Mouse (Mus musculus) urinary bladder, postnatal 25 days (tissue): ENCODE measurements around the gene Ugt1a1.
A peak's percentile ranks its signal among the peaks of the same experiment; 100 is the strongest.
"Not testable (repeated sequence)": the region's sequence is repeated elsewhere in the genome, so short reads cannot be mapped to it uniquely, and the experiment has no call there.

Source experiments
- DNase-seq: peaks from one replicate; pipeline ENCODE4 v3.0.0; 2022; ENCODE audit warnings: low spot score

The Ugt1a1 gene

DNA sequence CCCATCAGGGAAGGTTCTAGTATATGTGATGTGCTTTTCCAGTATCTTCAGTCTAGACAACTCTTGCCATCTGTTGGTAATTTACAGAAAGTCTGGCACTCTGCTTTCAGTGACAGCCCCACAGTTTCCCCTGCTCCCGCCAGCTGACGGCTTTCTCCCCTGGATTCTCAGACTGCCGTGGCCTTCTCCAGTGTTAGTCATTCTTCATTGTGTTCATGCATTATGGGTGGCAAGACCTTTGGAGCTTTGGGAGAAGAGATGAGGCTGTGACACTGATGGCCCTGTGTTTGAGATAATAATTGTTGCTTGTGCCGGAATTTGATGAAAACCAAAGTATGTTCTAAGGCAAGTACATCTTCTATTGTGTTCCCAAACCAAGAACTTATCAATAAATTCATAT is 6.8 kb downstream of the Ugt1a1 start:
- DNase-seq = no peak

DNA sequence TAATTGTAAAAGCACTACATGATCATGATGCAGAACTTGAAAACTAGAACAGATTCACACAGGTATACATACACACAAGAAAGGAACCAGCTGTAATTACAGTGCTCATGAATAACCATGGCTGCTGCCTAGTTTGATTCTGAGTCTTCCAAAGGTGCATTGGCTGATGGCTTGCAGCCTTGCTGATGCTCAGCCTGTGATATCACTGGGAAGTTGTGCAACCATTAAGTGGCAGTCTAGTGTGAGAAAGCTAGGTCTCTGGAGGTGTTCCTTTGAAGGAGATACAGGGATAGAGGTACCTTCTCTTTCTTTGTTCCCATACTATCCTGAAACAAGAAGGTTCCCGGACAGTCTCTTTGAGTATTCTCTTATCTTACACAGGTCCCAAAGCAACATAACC is 7.3 kb downstream of the Ugt1a1 start:
- no peak for DNase-seq

DNA sequence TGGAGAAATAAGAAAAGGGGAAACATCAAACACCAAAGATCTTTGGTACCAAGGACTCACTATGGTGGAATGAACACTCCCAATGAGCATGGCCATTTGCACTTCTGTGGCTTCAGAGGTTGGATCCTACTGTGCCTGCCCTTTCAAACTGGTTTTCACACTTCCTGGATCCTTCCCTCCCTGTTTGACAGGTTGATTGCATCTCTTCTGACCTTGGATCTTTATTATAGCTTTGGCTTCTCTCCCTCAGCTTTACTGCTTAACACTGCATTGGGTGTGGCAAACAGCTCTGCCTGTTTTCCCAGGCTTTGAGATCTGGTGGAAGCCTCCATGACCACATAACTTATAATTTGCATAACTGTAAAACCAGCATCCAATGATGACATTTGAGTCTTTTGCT is 8.6 kb downstream of the Ugt1a1 start:
- peak; percentile 29 for DNase-seq

DNA sequence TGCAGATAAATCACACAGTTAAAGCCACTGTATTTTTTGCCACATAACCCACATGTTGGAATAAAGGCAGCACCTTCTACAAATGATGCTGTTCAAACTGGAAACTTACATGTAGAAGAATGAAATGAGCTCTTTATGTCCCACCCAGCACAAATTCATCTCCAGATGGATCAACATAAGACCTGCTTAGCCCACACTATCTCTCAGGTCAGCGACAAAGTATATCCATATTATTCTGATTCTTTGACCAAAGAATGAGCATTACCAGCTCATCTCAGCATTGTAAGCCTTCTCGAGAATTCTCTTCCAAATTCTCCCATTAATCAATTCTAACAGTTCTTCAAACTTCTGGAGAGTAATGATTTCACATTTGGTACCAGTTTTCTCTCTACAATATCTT is 10.5 kb downstream of the Ugt1a1 start:
- no peak for DNase-seq

DNA sequence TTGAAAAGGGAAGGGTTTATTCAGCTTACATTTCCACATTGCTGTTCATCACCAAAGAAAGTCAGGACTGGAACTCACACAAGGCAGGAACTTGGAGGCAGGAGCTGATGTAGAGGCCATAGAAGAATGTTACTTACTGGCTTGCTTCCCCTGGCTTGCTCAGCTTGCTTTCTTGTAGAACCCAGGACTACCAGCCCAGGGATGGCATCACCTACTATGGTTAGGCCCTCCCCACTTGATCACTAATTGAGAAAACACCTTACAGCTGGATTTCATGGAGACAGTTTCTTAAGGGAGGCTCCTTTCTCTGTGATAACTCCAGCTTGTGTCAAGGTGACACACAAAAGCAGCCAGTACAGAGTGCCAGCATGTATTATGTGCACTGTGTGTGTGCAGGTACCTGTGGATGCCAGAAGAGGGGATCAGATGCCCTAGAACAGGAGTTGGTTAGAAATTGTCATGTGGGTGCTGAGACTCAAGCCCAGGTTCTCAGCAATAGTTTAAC is 11.3 kb downstream of the Ugt1a1 start:
- not testable (repeated sequence) for DNase-seq

DNA sequence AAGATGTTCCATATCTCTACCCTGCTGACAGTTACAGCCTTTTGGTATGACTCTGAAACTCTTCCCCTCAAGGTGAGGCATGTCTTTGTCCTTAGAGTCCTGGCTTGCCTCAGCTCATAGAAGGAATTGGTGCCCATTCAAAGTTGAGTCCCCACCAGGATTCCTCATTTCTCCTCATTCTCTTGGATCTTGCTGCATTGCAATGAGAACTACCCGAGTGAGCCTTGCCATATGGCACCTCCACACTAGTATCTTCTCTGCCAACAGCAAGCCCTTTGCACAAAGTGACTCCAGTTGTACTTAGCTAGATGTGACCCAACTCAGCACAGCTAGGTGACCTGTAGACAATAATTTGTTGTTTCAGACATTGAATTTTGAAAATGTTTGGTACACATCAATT is 11.8 kb downstream of the Ugt1a1 start:
- peak; percentile 36 for DNase-seq

DNA sequence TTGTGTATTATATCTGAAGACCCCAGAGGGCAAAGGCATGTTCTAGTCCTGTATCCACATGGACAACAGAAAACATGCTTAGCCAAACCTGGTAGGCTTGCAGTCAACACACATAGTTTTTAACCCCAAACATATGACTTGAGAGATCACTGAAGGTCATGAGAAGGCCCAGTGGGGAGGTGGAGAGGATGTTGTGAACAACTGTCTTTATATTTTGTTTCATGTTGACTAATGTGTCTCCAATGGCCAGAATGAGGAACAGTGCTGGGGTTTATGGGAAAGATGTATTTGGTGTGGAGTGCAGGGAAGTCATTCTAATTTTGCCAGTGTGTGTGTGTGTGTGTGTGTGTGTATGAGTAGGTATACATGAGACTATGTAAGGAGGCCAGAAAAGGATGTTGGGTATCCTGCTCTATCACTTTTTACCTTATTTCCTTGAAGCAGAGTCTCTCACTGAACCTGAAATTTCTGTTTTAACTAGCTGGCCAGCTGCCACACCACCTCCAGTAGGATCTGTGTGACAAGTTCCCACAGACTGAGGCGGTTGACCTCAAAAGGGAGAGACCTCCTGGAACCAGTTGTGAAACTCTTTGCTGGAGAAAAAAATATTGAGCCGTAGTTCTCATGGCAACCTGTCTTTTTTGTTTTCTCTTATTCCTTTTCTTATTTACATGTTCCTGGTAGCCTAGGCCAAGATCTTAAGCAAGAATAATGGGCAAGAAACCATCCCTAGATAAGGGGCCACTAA is 12.4 kb downstream of the Ugt1a1 start:
- peak; percentile 71 for DNase-seq

DNA sequence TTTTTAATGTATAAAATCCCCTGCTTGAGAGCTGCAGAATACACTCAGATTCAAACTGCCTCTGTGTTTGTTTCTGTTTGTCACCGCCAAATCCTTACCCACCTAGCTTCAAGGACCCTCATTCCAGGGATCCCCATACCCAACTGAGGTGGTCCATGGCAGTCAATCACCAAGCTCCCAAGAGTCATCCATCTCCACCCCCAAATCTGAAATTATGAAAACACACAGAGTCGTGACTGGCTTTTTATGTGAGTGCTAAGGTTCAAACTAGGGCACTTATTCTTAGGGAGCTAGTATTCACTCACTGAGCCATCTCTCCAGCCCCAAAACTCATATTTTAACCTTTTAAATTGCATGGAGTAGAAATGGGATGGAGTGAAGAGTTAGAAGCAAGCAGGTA is 13.5 kb downstream of the Ugt1a1 start:
- DNase-seq = not testable (repeated sequence)

DNA sequence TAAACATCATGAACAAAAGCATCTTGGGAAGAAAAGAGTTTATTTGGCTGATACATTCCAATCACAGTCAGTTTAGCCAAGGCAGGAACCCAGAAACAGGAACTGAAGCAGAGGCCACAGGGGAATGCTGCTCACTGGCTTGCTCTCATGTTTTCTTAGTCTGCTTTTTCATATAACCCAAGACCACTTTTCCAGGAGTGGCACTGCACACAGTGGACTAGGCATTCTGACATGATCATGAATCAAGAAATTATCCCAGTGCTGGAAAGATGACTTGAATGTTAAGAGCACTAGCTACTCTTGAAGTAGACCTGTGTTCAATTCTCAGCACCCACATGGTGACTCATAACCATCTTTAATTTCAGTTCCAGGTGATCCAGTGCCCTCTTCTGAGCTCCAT is 14.0 kb downstream of the Ugt1a1 start:
- DNase-seq = peak; percentile 12

DNA sequence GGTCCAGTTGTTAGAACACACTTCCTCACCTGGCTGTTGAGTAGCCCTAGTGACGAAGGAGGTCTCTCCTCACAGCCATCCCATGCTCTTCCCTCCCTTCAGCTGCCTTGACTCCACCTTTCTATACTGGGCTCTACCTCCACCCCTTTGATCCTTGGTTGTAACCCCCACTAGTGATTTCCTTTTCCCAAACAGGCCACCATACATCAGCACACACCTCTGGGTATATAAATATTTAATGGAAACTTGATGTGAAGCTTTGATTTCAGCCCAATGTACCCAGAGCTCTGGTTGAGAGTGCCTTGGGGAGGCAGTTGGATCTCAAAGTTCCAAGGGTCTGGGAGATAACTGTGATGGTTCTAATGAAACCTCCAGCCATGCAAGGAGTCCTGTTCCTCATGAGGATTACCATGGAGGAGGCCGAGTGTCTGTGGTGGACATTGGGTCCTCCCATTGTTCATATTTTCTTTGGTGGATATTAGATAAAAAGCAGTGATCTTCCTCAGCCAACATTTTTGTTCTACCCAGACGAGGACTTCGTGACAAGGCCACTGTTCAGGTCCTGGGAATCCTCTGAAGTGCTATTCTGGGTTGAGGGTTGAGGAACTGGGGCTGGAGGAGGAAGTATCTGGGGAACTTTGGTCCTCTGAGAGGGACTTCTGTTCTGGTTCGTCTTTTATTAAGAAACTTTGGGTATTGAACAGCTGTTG is 15.1 kb downstream of the Ugt1a1 start, which contains the start of gene Mroh2a:
Mroh2a (plus strand) TSS at position 317 of the 710 bp plus-strand sequence.
- peak; percentile 24 for DNase-seq

DNA sequence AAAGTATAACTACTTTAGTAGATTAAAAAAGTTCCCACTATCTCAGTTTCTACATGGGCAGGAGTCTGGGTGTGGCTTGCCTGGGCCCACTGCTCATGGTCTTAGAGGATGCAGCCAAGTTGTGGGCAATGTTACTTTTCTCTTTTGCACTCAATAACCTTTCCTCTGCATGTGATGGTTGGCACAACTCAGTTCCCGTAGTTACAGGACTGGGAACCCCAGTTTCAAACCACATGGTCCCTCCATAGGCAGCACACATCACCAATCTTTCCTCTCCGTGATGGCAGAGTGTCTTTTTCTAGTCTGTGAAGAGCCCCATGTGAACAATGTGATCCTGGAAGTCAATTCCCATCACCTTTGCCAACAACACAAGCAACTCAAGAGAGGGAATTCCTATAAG is 15.7 kb downstream of the Ugt1a1 start:
- no peak for DNase-seq

DNA sequence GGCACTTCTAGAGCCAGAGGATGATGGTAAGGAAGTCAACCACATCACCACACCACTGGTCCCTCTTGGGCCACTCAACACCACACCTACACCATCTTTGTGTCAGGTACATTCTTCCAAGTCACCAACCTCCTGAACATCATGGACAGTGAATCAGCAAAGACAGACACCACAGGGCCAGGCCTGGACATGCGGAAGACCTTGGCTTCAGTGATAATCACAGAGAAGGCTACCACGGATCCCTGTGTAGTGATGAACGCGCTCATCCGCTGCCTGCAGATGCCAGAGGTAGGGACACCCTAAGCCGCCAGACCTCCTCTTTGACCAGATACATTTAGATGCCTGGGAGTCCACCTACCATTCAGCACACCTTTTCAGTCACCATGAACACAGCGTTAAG is 16.4 kb downstream of the Ugt1a1 start:
- DNase-seq = peak; percentile 24

DNA sequence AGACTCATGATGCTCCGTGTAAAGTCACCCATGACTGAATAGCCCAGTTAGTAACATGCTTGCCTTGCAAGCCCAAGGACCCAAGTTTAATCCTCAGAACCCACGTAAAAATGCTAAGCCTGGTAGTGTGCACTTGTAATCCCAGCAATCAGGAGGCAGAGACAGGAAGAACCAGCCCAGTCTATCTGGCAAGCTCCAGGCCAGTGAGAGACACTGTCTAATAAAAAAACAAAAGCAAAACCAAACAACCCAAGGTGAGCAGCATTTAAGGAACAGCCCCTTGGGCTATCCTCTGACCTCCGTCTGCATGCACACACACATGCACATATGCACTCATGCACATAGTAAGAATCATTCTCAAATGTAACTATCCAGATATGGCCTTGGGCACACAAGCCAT is 17.8 kb downstream of the Ugt1a1 start:
- no peak for DNase-seq

DNA sequence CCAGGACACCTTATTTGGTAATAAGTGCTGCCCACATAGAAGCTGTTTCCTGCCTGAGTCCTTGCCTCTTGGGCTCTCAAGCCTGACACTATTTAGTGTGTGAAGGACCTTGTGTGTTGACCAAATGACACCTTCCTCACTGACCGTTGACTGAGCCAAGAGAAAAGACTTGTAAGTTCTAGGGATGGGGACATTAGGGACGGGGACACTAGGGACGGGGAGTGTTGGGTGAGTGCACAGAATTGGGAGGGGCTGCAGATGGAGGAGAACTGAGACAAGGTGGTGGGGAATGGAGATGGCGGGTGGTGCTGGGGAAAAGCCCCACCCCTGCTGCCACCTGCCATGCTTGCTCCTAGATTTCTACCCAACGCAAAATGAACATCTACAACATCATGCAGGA is 18.2 kb downstream of the Ugt1a1 start:
- no peak for DNase-seq

DNA sequence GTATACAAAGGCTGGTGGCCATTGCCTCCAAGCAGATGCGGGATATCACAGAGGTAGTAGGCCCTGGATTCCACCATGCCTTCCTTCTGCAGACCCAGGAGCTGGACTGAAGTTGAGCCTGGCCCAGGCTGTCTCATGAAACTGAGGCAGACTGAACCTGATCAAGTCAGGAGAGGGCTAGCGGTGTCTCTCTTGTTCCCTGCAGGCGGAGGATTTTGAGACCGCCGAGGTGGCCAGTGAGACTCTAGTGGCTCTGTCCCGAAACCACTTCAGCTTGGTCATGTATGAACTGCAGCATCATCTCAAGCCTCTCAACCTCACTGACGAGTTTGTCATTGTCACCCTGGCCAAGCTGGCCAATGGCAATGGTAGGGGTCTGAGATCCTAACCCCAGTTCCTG is 18.7 kb downstream of the Ugt1a1 start:
- no peak for DNase-seq

DNA sequence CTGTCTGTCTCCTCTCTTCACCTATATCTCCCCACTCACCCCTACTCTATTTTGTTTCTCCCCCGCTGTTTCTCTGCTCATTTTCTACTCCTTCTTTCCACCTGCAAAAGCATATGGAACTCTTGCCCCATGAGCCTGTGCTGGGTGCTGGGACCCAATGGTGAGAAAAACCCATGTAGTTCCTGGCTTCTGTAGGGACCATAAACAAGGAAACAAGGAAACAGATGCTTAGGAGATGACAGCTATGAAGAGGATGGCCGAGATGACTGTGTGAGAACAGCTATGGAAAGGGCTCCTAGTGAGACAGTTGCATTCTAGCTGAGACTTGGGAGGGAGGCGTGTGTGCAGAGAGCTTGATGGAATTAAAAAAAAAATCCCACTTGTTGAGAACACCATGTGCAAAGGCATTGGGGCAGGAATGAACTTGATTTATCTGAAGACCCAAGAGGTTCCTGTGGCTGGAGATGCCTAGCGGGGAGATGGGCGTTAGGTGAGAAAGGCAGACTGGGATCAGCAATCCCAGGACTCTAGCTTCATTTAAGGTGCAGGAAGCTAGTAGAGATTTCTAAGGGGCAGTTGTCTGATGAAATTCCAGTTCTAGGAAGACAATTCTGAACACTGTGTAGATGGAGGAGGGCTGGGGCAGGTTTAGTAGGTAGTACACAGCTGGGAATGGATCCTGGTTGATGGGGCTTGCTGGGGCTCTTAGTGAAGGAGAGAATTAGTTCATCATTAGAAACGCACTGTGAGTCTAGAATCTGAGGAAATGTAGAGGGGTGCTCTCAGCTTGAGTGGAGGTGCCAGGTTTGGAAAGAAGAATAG is 19.4 kb downstream of the Ugt1a1 start:
- no peak for DNase-seq

DNA sequence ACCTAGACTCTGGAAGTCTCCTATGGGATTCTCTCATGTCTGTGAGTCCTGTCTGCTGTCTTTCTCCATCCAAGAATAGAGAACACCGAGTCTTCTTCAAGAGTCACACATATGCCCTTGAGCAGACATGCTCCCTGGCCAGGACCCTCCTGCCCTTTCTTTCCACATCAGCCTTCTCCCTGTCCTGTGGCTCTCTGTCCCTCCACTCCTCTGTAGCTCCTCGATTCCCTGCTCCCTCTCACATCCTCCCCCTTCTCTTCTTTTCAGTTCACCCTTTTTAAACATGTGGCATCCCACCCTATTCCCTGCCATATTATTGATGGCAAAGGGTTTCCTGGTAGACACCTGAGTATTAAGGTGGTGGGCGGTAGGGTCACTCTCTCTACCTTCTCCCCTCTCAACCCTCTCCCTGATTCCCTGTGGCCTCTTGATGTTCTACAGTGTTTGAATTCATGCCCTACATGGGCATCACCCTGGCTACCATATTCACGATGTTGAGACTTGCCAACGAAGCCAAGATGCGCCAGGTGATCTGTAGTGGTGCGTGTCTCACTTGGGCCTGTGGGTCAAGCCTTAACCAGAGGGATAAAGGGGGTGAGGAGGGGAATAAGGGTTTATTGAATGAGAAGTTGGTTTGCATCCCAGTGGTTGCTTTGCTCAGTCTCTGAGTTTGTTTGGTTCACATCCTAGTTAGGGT is 20.2 kb downstream of the Ugt1a1 start:
- no peak for DNase-seq

DNA sequence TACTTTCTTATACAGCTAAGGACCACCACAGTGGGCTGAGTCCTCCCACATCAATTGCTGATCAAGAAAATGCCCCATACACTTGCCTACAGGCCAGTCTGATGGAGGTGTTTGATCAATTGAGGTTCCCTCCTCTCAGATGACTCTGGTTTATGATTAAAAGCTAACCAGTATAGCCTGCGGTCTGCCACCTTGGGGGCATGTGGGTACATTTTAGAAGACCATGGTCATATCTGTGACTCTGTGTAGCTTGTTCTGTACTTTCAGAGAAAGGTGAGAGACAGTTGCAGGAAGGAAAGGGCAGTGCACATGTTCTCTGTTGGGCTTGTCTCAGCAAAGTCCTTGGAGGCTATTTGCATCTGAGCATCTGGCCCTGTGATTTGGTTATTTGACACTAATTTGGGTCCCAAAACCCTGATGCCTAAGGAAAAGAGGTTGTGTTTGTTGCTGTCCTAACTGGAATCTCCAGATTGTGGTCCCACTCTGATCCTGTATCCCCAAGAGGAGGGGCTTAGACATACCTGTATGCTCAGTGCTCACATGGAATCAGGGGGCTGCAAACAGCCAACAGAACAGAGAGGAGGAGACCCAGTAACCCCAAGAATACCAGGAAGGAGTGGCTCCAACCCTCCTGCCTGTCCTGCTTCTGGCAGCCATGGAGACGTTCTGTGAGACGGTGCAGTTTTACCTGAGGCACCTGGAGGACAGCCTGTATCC is 21.1 kb downstream of the Ugt1a1 start:
- DNase-seq = no peak

DNA sequence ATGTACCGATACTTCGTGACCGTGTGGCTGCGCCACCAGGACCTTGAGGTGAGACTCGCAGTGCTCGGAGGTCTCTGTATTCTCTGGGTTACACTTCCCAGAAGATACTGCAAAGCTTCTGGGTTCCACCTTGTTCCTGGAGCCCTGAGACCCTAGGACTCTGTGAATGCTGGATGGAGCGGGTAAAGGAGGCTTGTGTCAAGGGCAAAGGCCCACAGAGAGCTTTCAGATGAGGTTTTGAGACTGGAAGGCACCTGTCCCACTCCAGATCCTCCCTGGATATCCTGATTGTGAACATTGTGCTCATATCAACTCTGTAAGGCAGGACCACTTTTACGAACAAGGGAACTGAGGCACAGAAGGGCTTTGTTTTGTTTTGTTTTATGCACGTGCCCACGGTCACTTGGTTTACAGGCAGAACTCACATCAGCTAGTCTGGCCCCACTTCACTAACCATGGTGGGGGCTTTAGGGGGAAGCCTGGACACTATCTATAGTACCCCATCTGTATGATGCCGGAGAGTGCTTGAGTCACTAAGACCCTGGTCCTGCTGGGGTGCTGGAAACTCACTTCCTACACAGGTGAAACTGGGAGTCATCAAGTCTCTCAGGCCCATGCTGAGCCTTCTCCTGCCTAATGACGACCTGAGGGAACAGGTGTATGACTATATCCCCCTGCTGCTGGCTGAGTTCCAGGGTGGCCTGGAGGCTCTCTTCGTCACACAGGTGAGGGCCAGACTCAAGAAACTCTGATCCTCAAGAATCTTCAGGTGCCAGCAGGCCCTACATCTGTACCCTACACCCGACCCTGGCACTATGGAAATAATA is 21.9 kb downstream of the Ugt1a1 start:
- no peak for DNase-seq

DNA sequence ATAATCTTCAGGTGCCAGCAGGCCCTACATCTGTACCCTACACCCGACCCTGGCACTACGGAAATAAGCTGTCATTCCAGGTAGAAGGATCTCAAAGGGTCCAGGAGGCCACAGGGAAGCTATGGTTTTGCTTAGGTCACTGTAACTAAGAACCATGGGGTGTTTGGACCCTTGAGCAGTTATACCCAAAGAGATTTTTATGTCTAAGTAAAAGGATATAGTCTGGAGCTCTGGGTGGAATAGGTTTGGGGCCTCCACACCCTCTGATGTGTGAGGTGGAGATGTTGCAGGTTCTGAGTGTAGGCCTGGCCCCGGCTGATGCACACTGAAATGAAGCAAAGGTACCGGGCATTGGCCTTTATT is 22.5 kb downstream of the Ugt1a1 start:
- DNase-seq = no peak

DNA sequence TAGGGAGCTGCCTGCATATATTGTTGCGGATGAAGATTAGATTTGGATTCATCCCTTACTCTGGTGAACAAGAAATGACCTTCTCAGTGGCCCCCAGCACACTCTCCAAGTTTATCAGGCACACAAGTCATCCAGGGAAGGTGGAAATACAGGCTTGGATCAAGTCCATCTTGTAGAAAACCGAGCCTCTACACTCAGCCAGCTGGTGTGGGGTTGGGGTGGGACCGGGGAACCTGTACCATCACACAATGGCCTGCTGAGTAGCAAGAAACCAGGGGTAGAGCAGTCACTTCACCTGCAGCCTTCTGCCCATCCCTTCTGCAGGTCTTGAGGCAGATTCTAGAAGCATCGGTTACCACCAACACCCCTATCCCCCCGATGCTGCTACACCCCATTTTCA is 22.9 kb downstream of the Ugt1a1 start:
- DNase-seq = no peak
